Mouse (Mus musculus) heart, embryonic 11.5 days (tissue): Measurements from ENCODE around the gene Xkr7. TPM values are rescaled to one million over a fixed set of nuclear protein-coding genes. Genes with fewer than 3 reads are reported as not detected.

Experiments used
- ATAC-seq: fragments of 200-750 bp; cut with Nextera tagmentation; replicated peaks from 2 replicates; pipeline ENCODE4 v1.8.0; 2017; ENCODE audit warnings: moderate library complexity; ENCODE audit not compliant: insufficient number of reproducible peaks, low FRiP score, low TSS enrichment
- H3K27ac ChIP-seq: fragments of 300-500 bp; sonication (generic); 2 replicates; pipeline ENCODE4 v1.5.1; 2014; ENCODE audit warnings: mild to moderate bottlenecking, low read depth, low read length
- H3K27me3 ChIP-seq: fragments of 300-500 bp; sonication (generic); 2 replicates; pipeline ENCODE4 v1.6.1; 2014; ENCODE audit warnings: mild to moderate bottlenecking, low read length, mixed read lengths; ENCODE audit not compliant: control insufficient read depth, insufficient read depth
- H3K36me3 ChIP-seq: fragments of 300-500 bp; sonication (generic); 2 replicates; pipeline ENCODE4 v1.6.1; 2014; ENCODE audit warnings: mild to moderate bottlenecking, low read length, moderate library complexity, mixed read lengths; ENCODE audit not compliant: control insufficient read depth, insufficient read depth
- H3K4me1 ChIP-seq: fragments of 300-500 bp; sonication (generic); 2 replicates; pipeline ENCODE4 v1.6.1; 2014; ENCODE audit warnings: low read length; ENCODE audit not compliant: control insufficient read depth, insufficient read depth
- H3K4me2 ChIP-seq: fragments of 300-500 bp; sonication (generic); 2 replicates; pipeline ENCODE4 v1.6.1; 2014; ENCODE audit warnings: mild to moderate bottlenecking, moderate library complexity
- H3K4me3 ChIP-seq: fragments of 300-500 bp; sonication (generic); 2 replicates; pipeline ENCODE4 v1.5.1; 2014; ENCODE audit warnings: low read depth, low read length
- H3K9ac ChIP-seq: fragments of 300-500 bp; sonication (generic); 2 replicates; pipeline ENCODE4 v1.6.1; 2014; ENCODE audit warnings: mild to moderate bottlenecking, low read depth, low read length, moderate library complexity
- H3K9me3 ChIP-seq: fragments of 300-500 bp; sonication (generic); replicated peaks from 2 replicates; pipeline ENCODE4 v1.6.1; 2016; ENCODE audit warnings: low read length; ENCODE audit not compliant: control insufficient read depth
- WGBS: fragments of 180-500 bp; shearing (Covaris S2); extraction: QIAGEN DNeasy Blood & Tissue Kit; methylation state at CpG from one replicate; pipeline ENCODE4 v1.1.7; 2014; ENCODE audit not compliant: insufficient replicate concordance; 5-methylcytosine and 5-hydroxymethylcytosine counted together
- polyA plus RNA-seq: library from polyadenylated mRNA; unstranded; fragments of >200 nt; fragmentation: Nextera tagmentation; extraction: Ambion mirVana; gene quantifications from 2 replicates; pipeline ENCODE4 v1.2.1, GENCODE M21; 2014

The Xkr7 gene
- polyA plus RNA-seq = not detected in 2 replicates

GRCm38 (mm10) chr2:153031126-153032082 lies at the start of gene Xkr7:
TSS of gene Xkr7 (plus strand) at chr2:153031852.
- Histone ChIP-seq H3K4me1 (peaks cover 8% of the 10 kb centered on the region; the same call in 1 of the 2 replicates), H3K4me3 (peak within 1 kb of the TSS; percentile 50), H3K36me3 (no peaks in the 10 kb centered on the region), H3K9me3 (no peaks in the 10 kb centered on the region), H3K4me2 (peak within 1 kb of the TSS; percentile 79), H3K27ac (no peak within 1 kb of the TSS), H3K9ac (no peak within 1 kb of the TSS), H3K27me3 (peaks cover 66% of the 10 kb centered on the region)
- 3% methylated on average over 50 of the region's 54 CpGs for WGBS
- no peak for ATAC-seq

- no peak overlapping the region for H3K4me2 ChIP-seq
- no peak overlapping the region for H3K9ac ChIP-seq
- H3K27ac ChIP-seq = no peak overlapping the region
- WGBS = 89% methylated on average over 1 of the region's 1 CpGs
- H3K4me1 ChIP-seq = no peaks in the 10 kb centered on the region
- 0 out of 2 replicates have a peak, but pooled peaks cover 2% of the 10 kb centered on the region for H3K27me3 ChIP-seq
- H3K4me3 ChIP-seq = no peak overlapping the region
- H3K9me3 ChIP-seq = no peaks in the 10 kb centered on the region
- no peak for ATAC-seq
- H3K36me3 ChIP-seq = no peaks in the 10 kb centered on the region
Observed at GRCm38 (mm10) chr2:152985582-152985981, 46.1 kb upstream of the Xkr7 start.

GRCm38 (mm10) chr2:152991529-152991928 lies 40.1 kb upstream of the Xkr7 start:
- H3K9me3 ChIP-seq = no peaks in the 10 kb centered on the region
- H3K4me2 ChIP-seq = no peak overlapping the region
- no peak overlapping the region for H3K27ac ChIP-seq
- H3K4me3 ChIP-seq = no peak overlapping the region
- no peak overlapping the region for H3K9ac ChIP-seq
- H3K4me1 ChIP-seq = no peaks in the 10 kb centered on the region
- no peak for ATAC-seq
- H3K36me3 ChIP-seq = no peaks in the 10 kb centered on the region
- 0 out of 2 replicates have a peak, but pooled peaks cover 2% of the 10 kb centered on the region for H3K27me3 ChIP-seq
- 71% methylated on average over 9 of the region's 9 CpGs for WGBS

GRCm38 (mm10) chr2:152997046-152997445 lies 34.6 kb upstream of the Xkr7 start:
- Histone ChIP-seq H3K4me1 (no peaks in the 10 kb centered on the region), H3K27me3 (no peaks in the 10 kb centered on the region), H3K27ac (no peak overlapping the region), H3K9me3 (no peaks in the 10 kb centered on the region), H3K36me3 (no peaks in the 10 kb centered on the region), H3K4me3 (no peak overlapping the region), H3K9ac (no peak overlapping the region), H3K4me2 (no peak overlapping the region)
- no peak for ATAC-seq
- 69% methylated on average over 4 of the region's 4 CpGs for WGBS

- H3K36me3 ChIP-seq = no peaks in the 10 kb centered on the region
- H3K9ac ChIP-seq = no peak overlapping the region
- H3K27ac ChIP-seq = no peak overlapping the region
- no peak overlapping the region for H3K4me3 ChIP-seq
- no peak for ATAC-seq
- WGBS = 72% methylated on average over 15 of the region's 15 CpGs
- no peaks in the 10 kb centered on the region for H3K4me1 ChIP-seq
- no peak overlapping the region for H3K4me2 ChIP-seq
- no peaks in the 10 kb centered on the region for H3K9me3 ChIP-seq
- H3K27me3 ChIP-seq = no peaks in the 10 kb centered on the region
Observed at GRCm38 (mm10) chr2:153002492-153003248, 29.0 kb upstream of the Xkr7 start.

- ATAC-seq = no peak
- Histone ChIP-seq H3K4me3 (no peak overlapping the region), H3K36me3 (no peaks in the 10 kb centered on the region; the same call in 1 of the 2 replicates), H3K9me3 (no peaks in the 10 kb centered on the region), H3K27me3 (no peaks in the 10 kb centered on the region), H3K4me1 (no peaks in the 10 kb centered on the region), H3K27ac (no peak overlapping the region), H3K9ac (no peak overlapping the region), H3K4me2 (no peak overlapping the region)
- WGBS = 68% methylated on average over 13 of the region's 13 CpGs
Observed at GRCm38 (mm10) chr2:153003681-153004338, 27.8 kb upstream of the Xkr7 start.

GRCm38 (mm10) chr2:153005981-153006380 lies 25.7 kb upstream of the Xkr7 start:
- H3K27me3 ChIP-seq = no peaks in the 10 kb centered on the region
- no peak overlapping the region for H3K27ac ChIP-seq
- no peak overlapping the region for H3K9ac ChIP-seq
- 89% methylated on average over 3 of the region's 3 CpGs for WGBS
- H3K4me2 ChIP-seq = no peak overlapping the region
- peaks cover 5% of the 10 kb centered on the region for H3K36me3 ChIP-seq
- no peak for ATAC-seq
- no peaks in the 10 kb centered on the region for H3K4me1 ChIP-seq
- no peaks in the 10 kb centered on the region for H3K9me3 ChIP-seq
- H3K4me3 ChIP-seq = no peak overlapping the region
